Mouse (Mus musculus): ENCODE measurements around the gene Slc25a11. TPM values are rescaled to one million over a fixed set of nuclear protein-coding genes. Genes with fewer than 3 reads are reported as not detected.
A peak's percentile ranks its signal among the peaks of the same experiment; 100 is the strongest.

Gene Slc25a11
- polyA plus RNA-seq, 1 experiment from 2014 or later = 133 TPM

GRCm38 (mm10) chr11:70683640-70684039, 36.4 kb upstream of the Slc25a11 start:
- DNase-seq = no peak
- WGBS = 84% methylated on average over 5 of the region's 5 CpGs
- H3K4me1 ChIP-seq (ENCODE audit: insufficient read depth) = no peaks in the 10 kb centered on the region
- no peak overlapping the region for H3K9ac ChIP-seq
- no peak for TF ChIP-seq CTCF (IDR thresholded peaks at IDR 0.05; ENCODE audit: low read depth)
- ATAC-seq (ENCODE audit: insufficient read depth) = no peak
- H3K4me2 ChIP-seq = no peak overlapping the region
- no peaks in the 10 kb centered on the region for H3K9me3 ChIP-seq (ENCODE audit: low read depth, low read length)
- H3K4me3 ChIP-seq (ENCODE audit: low read depth, low read length) = no peak overlapping the region
- H3K27me3 ChIP-seq (ENCODE audit: insufficient read depth, low read length) = no peaks in the 10 kb centered on the region
- peaks cover 70% of the 10 kb centered on the region for H3K36me3 ChIP-seq (ENCODE audit: insufficient read depth)
- H3K27ac ChIP-seq (ENCODE audit: low read depth) = no peak overlapping the region

GRCm38 (mm10) chr11:70681897-70682581, 34.8 kb upstream of the Slc25a11 start:
- Histone ChIP-seq H3K27ac (ENCODE audit: low read depth) (peak overlapping the region; percentile 54; the same call in 1 of the 2 replicates), H3K4me1 (ENCODE audit: insufficient read depth) (no peaks in the 10 kb centered on the region), H3K9ac (no peak overlapping the region), H3K9me3 (ENCODE audit: low read depth, low read length) (no peaks in the 10 kb centered on the region), H3K36me3 (ENCODE audit: insufficient read depth) (peaks cover 76% of the 10 kb centered on the region), H3K4me2 (no peak overlapping the region), H3K27me3 (ENCODE audit: insufficient read depth, low read length) (no peaks in the 10 kb centered on the region), H3K4me3 (ENCODE audit: low read depth, low read length) (0 out of 2 replicates have a peak overlapping the region, but pooled peaks have one; percentile 2)
- ATAC-seq (ENCODE audit: insufficient read depth) = peak; percentile 74
- DNase-seq = peak; percentile 85
- WGBS = 28% methylated on average over 11 of the region's 11 CpGs
- TF ChIP-seq CTCF (IDR thresholded peaks at IDR 0.05; ENCODE audit: low read depth) = peak; percentile 86

- no peak for TF ChIP-seq CTCF (IDR thresholded peaks at IDR 0.05; ENCODE audit: low read depth)
- no peaks in the 10 kb centered on the region for H3K27me3 ChIP-seq (ENCODE audit: insufficient read depth, low read length)
- no peak overlapping the region for H3K27ac ChIP-seq (ENCODE audit: low read depth)
- no peaks in the 10 kb centered on the region for H3K9me3 ChIP-seq (ENCODE audit: low read depth, low read length)
- no peak overlapping the region for H3K4me3 ChIP-seq (ENCODE audit: low read depth, low read length)
- ATAC-seq (ENCODE audit: insufficient read depth) = no peak
- H3K36me3 ChIP-seq (ENCODE audit: insufficient read depth) = peaks cover 83% of the 10 kb centered on the region
- no peak overlapping the region for H3K4me2 ChIP-seq
- WGBS = 65% methylated on average over 12 of the region's 12 CpGs
- no peak overlapping the region for H3K9ac ChIP-seq
- no peaks in the 10 kb centered on the region for H3K4me1 ChIP-seq (ENCODE audit: insufficient read depth)
- DNase-seq = no peak
Observed at GRCm38 (mm10) chr11:70681170-70681569, 33.9 kb upstream of the Slc25a11 start.

GRCm38 (mm10) chr11:70679894-70680293, 32.6 kb upstream of the Slc25a11 start:
- no peak overlapping the region for H3K9ac ChIP-seq
- H3K9me3 ChIP-seq (ENCODE audit: low read depth, low read length) = no peaks in the 10 kb centered on the region
- H3K4me3 ChIP-seq (ENCODE audit: low read depth, low read length) = no peak overlapping the region
- no peak overlapping the region for H3K4me2 ChIP-seq
- H3K27ac ChIP-seq (ENCODE audit: low read depth) = no peak overlapping the region
- ATAC-seq (ENCODE audit: insufficient read depth) = no peak
- H3K4me1 ChIP-seq (ENCODE audit: insufficient read depth) = no peaks in the 10 kb centered on the region
- no peak for DNase-seq
- peaks cover 83% of the 10 kb centered on the region for H3K36me3 ChIP-seq (ENCODE audit: insufficient read depth)
- 89% methylated on average over 8 of the region's 8 CpGs for whole genome bisulfite sequencing
- no peak for TF ChIP-seq CTCF (IDR thresholded peaks at IDR 0.05; ENCODE audit: low read depth)
- no peaks in the 10 kb centered on the region for H3K27me3 ChIP-seq (ENCODE audit: insufficient read depth, low read length)

GRCm38 (mm10) chr11:70679361-70679760, 32.1 kb upstream of the Slc25a11 start:
- Histone ChIP-seq H3K9ac (no peak overlapping the region), H3K4me2 (no peak overlapping the region), H3K4me3 (ENCODE audit: low read depth, low read length) (no peak overlapping the region), H3K27me3 (ENCODE audit: insufficient read depth, low read length) (no peaks in the 10 kb centered on the region), H3K4me1 (ENCODE audit: insufficient read depth) (no peaks in the 10 kb centered on the region), H3K36me3 (ENCODE audit: insufficient read depth) (peaks cover 81% of the 10 kb centered on the region), H3K9me3 (ENCODE audit: low read depth, low read length) (no peaks in the 10 kb centered on the region), H3K27ac (ENCODE audit: low read depth) (no peak overlapping the region)
- WGBS = 91% methylated on average over 8 of the region's 8 CpGs
- ATAC-seq (ENCODE audit: insufficient read depth) (no peak), DNase-seq (no peak)
- no peak for TF ChIP-seq CTCF (IDR thresholded peaks at IDR 0.05; ENCODE audit: low read depth)

- Histone ChIP-seq H3K4me2 (no peak overlapping the region), H3K4me3 (ENCODE audit: low read depth, low read length) (no peak overlapping the region), H3K27ac (ENCODE audit: low read depth) (no peak overlapping the region), H3K36me3 (ENCODE audit: insufficient read depth) (peaks cover 80% of the 10 kb centered on the region), H3K27me3 (ENCODE audit: insufficient read depth, low read length) (no peaks in the 10 kb centered on the region), H3K4me1 (ENCODE audit: insufficient read depth) (no peaks in the 10 kb centered on the region), H3K9me3 (ENCODE audit: low read depth, low read length) (no peaks in the 10 kb centered on the region), H3K9ac (no peak overlapping the region)
- 70% methylated on average over 2 of the region's 2 CpGs for WGBS
- no peak for DNase-seq
- no peak for ATAC-seq (ENCODE audit: insufficient read depth)
- TF ChIP-seq CTCF (IDR thresholded peaks at IDR 0.05; ENCODE audit: low read depth) = no peak
Observed at GRCm38 (mm10) chr11:70678576-70678975, 31.3 kb upstream of the Slc25a11 start.

GRCm38 (mm10) chr11:70678092-70678491, 30.8 kb upstream of the Slc25a11 start:
- Histone ChIP-seq H3K4me3 (ENCODE audit: low read depth, low read length) (no peak overlapping the region), H3K4me2 (no peak overlapping the region), H3K4me1 (ENCODE audit: insufficient read depth) (no peaks in the 10 kb centered on the region), H3K27ac (ENCODE audit: low read depth) (no peak overlapping the region), H3K36me3 (ENCODE audit: insufficient read depth) (peaks cover 77% of the 10 kb centered on the region), H3K9me3 (ENCODE audit: low read depth, low read length) (no peaks in the 10 kb centered on the region), H3K27me3 (ENCODE audit: insufficient read depth, low read length) (no peaks in the 10 kb centered on the region), H3K9ac (no peak overlapping the region)
- no peak for DNase-seq
- no peak for ATAC-seq (ENCODE audit: insufficient read depth)
- no peak for TF ChIP-seq CTCF (IDR thresholded peaks at IDR 0.05; ENCODE audit: low read depth)
- WGBS = 61% methylated on average over 9 of the region's 9 CpGs
